Mouse (Mus musculus) myocyte (in vitro differentiated cells): Measurements from ENCODE around the gene Gatd1. TPM values are rescaled to one million over a fixed set of nuclear protein-coding genes. Genes with fewer than 3 reads are reported as not detected.

Experiments
- H3K27me3 ChIP-seq: one replicate; pipeline ENCODE4 v1.6.1; 2011; ENCODE audit not compliant: control insufficient read depth, insufficient read depth, insufficient read length
- H3K36me3 ChIP-seq: one replicate; pipeline ENCODE4 v1.6.1; 2011; ENCODE audit not compliant: control insufficient read depth, insufficient read depth
- H3K4me2 ChIP-seq: one replicate; pipeline ENCODE4 v1.6.1; 2011; ENCODE audit warnings: low read depth, control low read depth
- H3K4me3 ChIP-seq: one replicate; pipeline ENCODE4 v1.5.1; 2011; ENCODE audit warnings: mild to moderate bottlenecking, control low read depth, moderate library complexity
- H3K79me2 ChIP-seq: one replicate; pipeline ENCODE4 v1.6.1; 2011; ENCODE audit not compliant: control insufficient read depth, insufficient read depth
- H3ac ChIP-seq: one replicate; pipeline ENCODE4 v1.6.1; 2011; ENCODE audit not compliant: control insufficient read depth, insufficient read length
- CEBPB ChIP-seq: IDR thresholded peaks from 2 replicates; pipeline ENCODE4 v1.6.1; 2011; ENCODE audit warnings: mild to moderate bottlenecking, moderate library complexity; ENCODE audit not compliant: poor library complexity, insufficient read depth, severe bottlenecking
- E2F4 ChIP-seq: IDR thresholded peaks from one replicate; pipeline ENCODE4 v1.6.1; 2011; ENCODE audit warnings: mild to moderate bottlenecking, control low read depth, moderate library complexity; ENCODE audit not compliant: insufficient read depth
- MAX ChIP-seq: IDR thresholded peaks from one replicate; pipeline ENCODE4 v1.6.1; 2011; ENCODE audit warnings: low read depth, mild to moderate bottlenecking, control low read depth
- MYOD1 ChIP-seq, 3 experiments: IDR thresholded peaks; one replicate each; pipeline ENCODE4 v1.6.1; 2011; ENCODE audit warnings: control low read depth in 2 of 3, low read depth in 2 of 3, mild to moderate bottlenecking in 2 of 3, moderate library complexity in 1 of 3; ENCODE audit not compliant: insufficient read length in 2 of 3, control insufficient read depth in 1 of 3
- MYOG ChIP-seq, 3 experiments: IDR thresholded peaks; one replicate each; pipeline ENCODE4 v1.6.1; 2011; ENCODE audit warnings: control low read depth in 2 of 3, low read depth in 2 of 3, mild to moderate bottlenecking in 2 of 3; ENCODE audit not compliant: insufficient read length in 2 of 3, control insufficient read depth in 1 of 3, insufficient read depth in 1 of 3
- POLR2A ChIP-seq: IDR thresholded peaks from one replicate; pipeline ENCODE4 v1.6.1; 2011; ENCODE audit warnings: low read depth, mild to moderate bottlenecking, control low read depth, moderate library complexity; ENCODE audit not compliant: insufficient read length
- POLR2AphosphoS2 ChIP-seq: IDR thresholded peaks from one replicate; pipeline ENCODE4 v1.6.1; 2011; ENCODE audit warnings: low read depth, control low read depth; ENCODE audit not compliant: insufficient read length
- REST ChIP-seq: IDR thresholded peaks from one replicate; pipeline ENCODE4 v1.6.1; 2011; ENCODE audit warnings: mild to moderate bottlenecking, control low read depth, moderate library complexity; ENCODE audit not compliant: insufficient read depth, insufficient read length
- SRF ChIP-seq: IDR thresholded peaks from one replicate; pipeline ENCODE4 v1.6.1; 2011; ENCODE audit warnings: low read depth; ENCODE audit not compliant: control insufficient read depth, insufficient read length
- TCF12 ChIP-seq: IDR thresholded peaks from one replicate; pipeline ENCODE4 v1.6.1; 2011; ENCODE audit warnings: mild to moderate bottlenecking, control low read depth; ENCODE audit not compliant: poor library complexity, insufficient read depth, severe bottlenecking
- TCF3 ChIP-seq: IDR thresholded peaks from one replicate; pipeline ENCODE4 v1.6.1; 2011; ENCODE audit warnings: low read depth, control low read depth; ENCODE audit not compliant: insufficient read length
- USF1 ChIP-seq: IDR thresholded peaks from one replicate; pipeline ENCODE4 v1.6.1; 2011; ENCODE audit warnings: low read depth, mild to moderate bottlenecking, control low read depth, moderate library complexity
- polyA plus RNA-seq: library from polyadenylated mRNA; unstranded; fragments of >200 nt; fragmentation: generic; extraction: Trizol; gene quantifications from one replicate; pipeline ENCODE4 v1.2.1, GENCODE M21; 2012; ENCODE audit warnings: missing spikeins

Gene Gatd1
- polyA plus RNA-seq, 1 experiment = 16.3 TPM

GRCm38 (mm10) chr7:141405466-141405865 lies 8.5 kb downstream of the Gatd1 start:
- Histone ChIP-seq H3K79me2 (no peaks in the 10 kb centered on the region), H3ac (no peak overlapping the region), H3K36me3 (peaks cover 13% of the 10 kb centered on the region), H3K27me3 (no peaks in the 10 kb centered on the region), H3K4me2 (no peak overlapping the region), H3K4me3 (no peak overlapping the region)
- TF ChIP-seq POLR2A (no peak), POLR2AphosphoS2 (no peak)

- TF ChIP-seq MAX = no peak
- TF ChIP-seq POLR2AphosphoS2 = peak; percentile 40
- Histone ChIP-seq H3K27me3 (no peaks in the 10 kb centered on the region), H3K4me3 (no peak overlapping the region), H3K79me2 (no peaks in the 10 kb centered on the region), H3ac (no peak overlapping the region), H3K36me3 (peaks cover 21% of the 10 kb centered on the region), H3K4me2 (no peak overlapping the region)
Measured at GRCm38 (mm10) chr7:141403305-141403704, 10.6 kb downstream of the Gatd1 start.

GRCm38 (mm10) chr7:141395348-141395747 lies 18.6 kb downstream of the Gatd1 start:
- peaks cover 33% of the 10 kb centered on the region for H3K79me2 ChIP-seq
- H3K4me2 ChIP-seq = no peak overlapping the region
- no peaks in the 10 kb centered on the region for H3K27me3 ChIP-seq
- H3K36me3 ChIP-seq = peaks cover 21% of the 10 kb centered on the region
- no peak overlapping the region for H3K4me3 ChIP-seq
- no peak overlapping the region for H3ac ChIP-seq
- no peak for TF ChIP-seq MYOD1 (IDR thresholded peaks at IDR 0.05; ENCODE audit: control insufficient read depth in 1 of 3, insufficient read length in 2 of 3, low read depth in 2 of 3)
- TF ChIP-seq MAX = no peak
- TF ChIP-seq TCF12 = no peak
- TF ChIP-seq POLR2A = no peak
- TF ChIP-seq REST = no peak
- no peak for TF ChIP-seq CEBPB
- no peak for TF ChIP-seq MYOG (IDR thresholded peaks at IDR 0.05; ENCODE audit: control insufficient read depth in 1 of 3, insufficient read depth in 1 of 3, insufficient read length in 2 of 3, low read depth in 2 of 3)
- no peak for TF ChIP-seq SRF
- no peak for TF ChIP-seq TCF3
- no peak for TF ChIP-seq USF1
- no peak for TF ChIP-seq E2F4
- no peak for TF ChIP-seq POLR2AphosphoS2

- H3K27me3 ChIP-seq = no peaks in the 10 kb centered on the region
Measured at GRCm38 (mm10) chr7:141394771-141395170, 19.2 kb downstream of the Gatd1 start.

GRCm38 (mm10) chr7:141394158-141394557 lies 19.8 kb downstream of the Gatd1 start:
- no peak overlapping the region for H3K4me3 ChIP-seq

More at GRCm38 (mm10) chr7:141394771-141395170, 19.2 kb downstream of the Gatd1 start:
- TF ChIP-seq POLR2AphosphoS2 = no peak
- TF ChIP-seq USF1 = no peak
- no peak for TF ChIP-seq TCF12
- no peak for TF ChIP-seq REST
- TF ChIP-seq TCF3 = no peak
- no peak for TF ChIP-seq E2F4
- TF ChIP-seq CEBPB = no peak
- no peak for TF ChIP-seq MYOD1 (IDR thresholded peaks at IDR 0.05; ENCODE audit: control insufficient read depth in 1 of 3, insufficient read length in 2 of 3, low read depth in 2 of 3)
- no peak for TF ChIP-seq MAX
- peaks cover 33% of the 10 kb centered on the region for H3K79me2 ChIP-seq
- no peak overlapping the region for H3K4me2 ChIP-seq
- no peak overlapping the region for H3ac ChIP-seq
- H3K36me3 ChIP-seq = peaks cover 20% of the 10 kb centered on the region
- no peak overlapping the region for H3K4me3 ChIP-seq

More at GRCm38 (mm10) chr7:141394158-141394557, 19.8 kb downstream of the Gatd1 start:
- H3K4me2 ChIP-seq = no peak overlapping the region
- H3K36me3 ChIP-seq = peaks cover 18% of the 10 kb centered on the region
- H3ac ChIP-seq = no peak overlapping the region
- TF ChIP-seq MYOD1 (IDR thresholded peaks at IDR 0.05; ENCODE audit: control insufficient read depth in 1 of 3, insufficient read length in 2 of 3, low read depth in 2 of 3) = no peak
- no peak for TF ChIP-seq TCF12
- no peak for TF ChIP-seq SRF
- TF ChIP-seq MAX = no peak
- no peak for TF ChIP-seq POLR2A
- TF ChIP-seq USF1 = no peak
- no peak for TF ChIP-seq POLR2AphosphoS2
- TF ChIP-seq TCF3 = no peak
- no peak for TF ChIP-seq E2F4
- no peak for TF ChIP-seq MYOG (IDR thresholded peaks at IDR 0.05; ENCODE audit: control insufficient read depth in 1 of 3, insufficient read depth in 1 of 3, insufficient read length in 2 of 3, low read depth in 2 of 3)
- TF ChIP-seq CEBPB = no peak
- no peaks in the 10 kb centered on the region for H3K27me3 ChIP-seq
- H3K79me2 ChIP-seq = peaks cover 33% of the 10 kb centered on the region
